Mouse (Mus musculus) naive thymus-derived CD4-positive, alpha-beta T cell, adult 2 months (primary cell): ENCODE measurements at regions not wholly inside any gene's neighbourhood (a gene's known extent, or its start where the extent isn't known, plus 50 kb on each side); places are given as distances from the start of the nearest gene placed in this dataset.
"Not testable (repeated sequence)": the region's sequence is repeated elsewhere in the genome, so short reads cannot be mapped to it uniquely, and the experiment has no call there.

Source experiments
- DNase-seq: peaks from one replicate; pipeline ENCODE4 v3.0.0-alpha.2; 2011; ENCODE audit warnings: low read depth

DNA sequence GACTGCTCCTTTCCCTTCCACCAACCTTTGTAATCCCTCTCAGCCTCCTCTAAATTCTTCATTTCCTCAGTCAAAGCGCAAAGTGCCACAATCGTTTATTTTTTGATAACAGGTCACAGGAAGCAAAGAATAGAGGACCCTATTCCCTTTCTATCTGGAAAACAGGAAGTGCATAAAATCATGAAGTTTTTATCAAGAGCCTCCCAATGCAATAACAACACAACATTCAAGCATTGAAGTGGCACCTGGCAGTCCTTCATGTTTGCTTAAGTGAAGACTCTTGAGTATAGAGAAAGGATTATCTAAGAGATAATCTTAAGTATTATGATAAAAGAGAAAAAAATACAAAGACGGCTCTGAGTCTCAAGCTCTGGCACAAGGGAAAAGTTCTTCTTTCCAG, 111.9 kb downstream of the Ibtk start:
- no peak for DNase-seq

DNA sequence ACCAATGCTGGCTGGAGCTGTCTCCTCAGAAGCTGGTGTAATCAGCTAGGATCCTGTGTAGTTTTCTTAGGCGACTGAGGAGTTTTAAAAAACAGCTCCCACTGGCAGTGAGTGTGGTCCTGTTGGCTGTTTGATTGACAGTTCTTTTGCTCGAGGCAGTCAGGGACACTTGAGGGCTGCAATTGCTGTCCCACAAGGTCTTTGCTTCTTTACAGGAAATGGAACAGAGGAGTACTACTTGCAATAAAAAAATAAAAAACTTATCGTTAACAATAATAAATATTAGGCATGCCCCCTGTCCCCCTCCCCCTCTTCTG, 113.0 kb downstream of the Ibtk start:
- no peak for DNase-seq

DNA sequence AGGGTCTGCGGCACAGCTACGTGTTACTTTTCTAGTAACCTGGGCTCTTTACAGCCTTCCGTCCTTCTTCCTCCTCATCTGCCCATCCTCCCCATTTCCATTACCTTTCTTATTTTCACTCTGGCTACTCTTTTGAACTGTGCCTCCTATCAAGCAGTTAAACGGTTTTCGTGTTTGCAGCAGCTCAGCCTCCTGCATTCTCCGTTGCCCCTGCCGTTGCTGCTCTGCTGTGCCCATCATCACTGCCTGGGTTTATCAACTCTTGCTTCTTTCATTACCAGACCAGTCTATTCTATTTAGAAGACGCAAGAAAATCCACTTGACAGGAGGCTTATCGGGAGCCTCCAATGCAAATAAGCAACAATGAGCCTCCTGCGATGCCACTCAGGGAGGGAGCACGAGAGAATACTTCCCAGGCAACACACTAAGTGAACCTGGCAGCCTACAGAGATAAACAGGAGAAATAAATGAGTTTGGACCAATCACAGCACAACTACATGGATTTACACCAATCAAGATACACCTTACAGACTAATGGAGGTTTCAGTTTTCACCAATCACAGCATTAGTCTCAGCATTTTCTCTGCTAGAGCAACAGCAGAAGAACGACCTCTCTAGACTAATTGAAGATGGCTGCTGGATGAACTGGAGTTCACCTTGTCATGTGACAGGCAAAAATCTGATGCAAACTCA, 113.5 kb downstream of the Ibtk start:
- DNase-seq = no peak

DNA sequence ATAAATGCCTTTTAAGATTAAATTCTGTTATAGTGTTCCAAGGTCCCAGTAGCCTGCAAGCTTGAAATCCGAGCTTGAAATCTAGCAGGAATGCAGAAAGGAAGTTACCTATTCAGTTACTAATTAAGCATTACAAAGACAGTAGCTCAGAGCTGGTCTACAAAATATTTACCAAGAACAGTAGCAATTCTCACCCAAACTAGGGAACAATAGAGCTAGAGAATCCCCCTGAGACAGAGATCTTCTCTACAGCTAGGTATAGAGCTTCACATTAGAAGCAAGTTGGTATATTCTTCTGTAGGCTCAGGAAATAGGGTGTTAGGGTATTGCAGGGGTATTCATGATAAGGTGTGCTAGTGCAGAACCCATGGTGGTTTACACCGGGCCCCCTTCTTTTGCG, 114.3 kb downstream of the Ibtk start:
- DNase-seq = not testable (repeated sequence)

DNA sequence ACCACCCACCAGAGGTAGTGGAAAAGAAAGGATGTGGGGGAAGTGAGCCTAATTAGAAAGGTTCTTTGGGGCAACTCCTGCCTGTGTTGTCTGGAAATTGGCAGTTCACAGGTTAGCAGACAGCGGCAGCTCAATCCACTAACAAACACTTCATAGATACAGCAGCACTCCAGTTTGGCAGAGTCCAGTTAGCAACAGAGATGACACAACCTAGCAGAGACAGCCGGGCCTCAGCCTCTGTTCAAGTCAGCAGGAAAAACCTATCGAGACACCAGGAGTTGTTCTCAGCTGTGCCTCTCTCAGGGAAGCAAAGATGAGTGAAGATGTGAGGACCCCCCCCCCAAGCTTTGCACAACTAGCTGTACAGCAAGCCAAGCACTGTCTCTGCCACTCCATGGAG, 131.2 kb downstream of the Ibtk start:
- DNase-seq = no peak

DNA sequence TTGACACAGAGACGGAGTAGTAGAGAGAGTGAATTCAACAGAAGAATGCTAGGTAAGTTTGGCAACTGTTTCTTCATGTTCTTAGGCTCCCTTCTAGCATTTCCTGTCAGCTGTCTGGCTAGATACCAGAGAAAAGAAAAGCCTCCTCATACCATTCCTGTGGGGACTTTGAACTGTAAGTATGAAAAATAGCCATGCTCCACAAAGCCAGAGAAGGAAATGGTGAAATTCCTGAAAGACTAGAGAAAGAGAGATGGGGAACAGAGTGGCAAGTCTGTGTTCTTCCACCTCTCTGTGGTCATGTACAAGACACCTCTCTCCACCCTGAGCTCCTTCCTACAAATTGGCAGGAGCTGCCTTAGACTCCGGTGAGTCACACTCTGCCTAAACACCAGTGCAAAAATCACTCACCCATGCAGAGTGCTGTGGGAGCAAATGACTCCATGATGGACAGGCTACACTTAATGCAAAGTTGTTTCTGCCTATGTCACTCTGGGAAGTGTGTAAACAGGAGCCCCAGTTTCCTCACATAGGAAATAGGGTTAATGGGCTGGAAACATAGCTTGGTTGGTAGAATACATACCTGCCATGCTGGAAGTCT, 131.9 kb downstream of the Ibtk start:
- DNase-seq = no peak

DNA sequence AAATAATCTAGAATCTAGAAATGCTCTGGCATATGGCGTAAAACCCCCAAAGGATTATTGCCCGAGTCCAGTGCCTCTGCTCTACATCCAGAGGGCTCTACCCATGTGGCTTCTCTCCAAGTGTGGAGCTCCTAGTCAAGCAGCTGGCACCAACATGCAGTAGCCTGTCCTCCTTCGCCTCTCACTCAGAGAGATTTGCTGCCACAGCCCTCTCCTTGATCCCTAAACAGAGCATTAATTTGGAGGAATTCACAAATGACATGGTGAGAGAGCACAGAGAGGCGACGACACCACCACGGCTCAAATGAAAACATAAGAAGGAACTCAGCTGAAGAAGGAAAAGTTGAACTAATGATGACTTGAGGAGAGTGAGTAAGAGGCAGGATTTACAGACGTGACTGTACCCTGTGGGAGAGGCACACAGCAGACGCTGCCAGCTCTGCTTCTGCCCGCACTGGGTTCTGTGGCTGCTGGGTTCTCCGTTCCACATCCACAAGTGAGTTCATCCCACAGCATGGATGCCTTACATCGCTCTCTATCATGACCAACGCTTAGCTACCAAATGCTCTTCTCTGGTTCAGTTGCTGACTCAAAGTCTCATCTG, 132.8 kb downstream of the Ibtk start:
- no peak for DNase-seq

DNA sequence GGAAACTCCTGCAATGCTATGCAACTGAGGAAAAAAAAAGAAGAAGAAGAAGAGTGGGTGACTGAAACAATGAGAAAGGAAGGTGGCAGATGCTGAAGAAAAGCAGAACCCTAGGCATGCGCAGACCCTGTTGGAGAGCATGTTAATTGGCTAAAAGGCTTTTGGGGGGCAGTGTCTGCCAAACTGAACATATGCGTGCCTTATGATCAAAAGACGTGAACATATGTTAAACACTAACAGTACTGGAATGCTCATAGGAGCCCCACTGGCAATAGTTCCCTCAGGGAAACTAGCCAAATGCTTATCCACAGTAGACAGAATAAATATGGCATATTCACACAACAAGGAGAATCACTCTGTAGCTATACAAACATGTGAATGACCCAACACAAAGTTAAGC, 140.0 kb downstream of the Ibtk start:
- no peak for DNase-seq

DNA sequence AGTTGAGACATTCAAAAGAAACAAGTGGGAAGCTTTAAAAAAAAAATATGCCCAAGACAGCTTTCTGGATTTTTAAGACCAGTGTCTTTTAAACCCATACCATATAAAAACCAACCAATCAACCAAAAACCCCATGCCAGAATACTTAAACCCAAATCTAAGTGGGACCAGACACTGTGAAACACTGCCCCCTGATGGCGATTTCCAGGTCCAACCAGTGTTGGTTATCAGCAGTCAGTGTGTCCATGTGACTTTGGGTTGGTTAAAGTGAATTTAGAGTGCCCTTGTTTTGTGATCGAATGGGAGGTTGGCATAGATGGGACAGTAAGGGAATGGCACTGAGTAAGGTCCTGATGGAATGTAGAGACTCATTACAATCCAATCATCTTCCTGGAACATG, 152.2 kb downstream of the Ibtk start:
- DNase-seq = peak; percentile 51

DNA sequence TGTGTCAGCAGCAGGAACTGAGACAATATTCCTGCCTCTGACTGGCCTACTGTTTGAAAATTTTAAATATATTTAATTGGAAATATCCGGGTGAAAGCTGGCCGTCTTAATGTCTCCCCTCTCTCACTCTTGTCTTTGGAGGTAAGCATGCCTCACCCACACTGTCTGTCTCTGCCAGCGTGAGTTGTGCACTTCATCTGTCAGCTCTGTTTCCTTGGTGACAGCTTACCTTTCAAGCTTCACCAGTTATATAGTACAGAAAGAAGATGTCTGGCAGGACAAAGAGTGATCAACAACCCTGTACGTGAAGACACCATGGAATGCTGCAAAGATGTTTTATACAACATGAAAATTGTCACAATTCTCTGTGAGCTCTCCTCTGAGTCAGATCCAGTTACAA, 155.3 kb downstream of the Ibtk start:
- no peak for DNase-seq

DNA sequence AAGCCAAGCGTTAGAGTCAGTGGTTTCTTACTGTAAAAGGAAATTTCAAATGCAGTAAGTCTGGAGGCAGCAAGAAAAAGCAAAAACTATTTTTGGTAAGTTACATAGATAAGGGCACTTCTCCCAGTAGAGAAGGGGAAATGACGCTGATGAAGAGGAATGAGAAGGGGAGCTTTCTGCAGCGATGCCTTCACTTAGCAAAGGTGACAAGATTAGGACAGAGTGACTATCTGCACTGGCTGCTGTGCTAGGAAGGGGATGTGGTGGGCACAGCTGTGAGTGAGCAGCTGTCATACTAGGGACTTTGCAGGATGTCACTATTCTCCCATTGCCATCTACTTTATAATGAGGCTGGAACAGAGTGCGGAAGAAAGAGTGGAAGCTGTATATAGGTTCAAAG, 156.5 kb downstream of the Ibtk start:
- no peak for DNase-seq

DNA sequence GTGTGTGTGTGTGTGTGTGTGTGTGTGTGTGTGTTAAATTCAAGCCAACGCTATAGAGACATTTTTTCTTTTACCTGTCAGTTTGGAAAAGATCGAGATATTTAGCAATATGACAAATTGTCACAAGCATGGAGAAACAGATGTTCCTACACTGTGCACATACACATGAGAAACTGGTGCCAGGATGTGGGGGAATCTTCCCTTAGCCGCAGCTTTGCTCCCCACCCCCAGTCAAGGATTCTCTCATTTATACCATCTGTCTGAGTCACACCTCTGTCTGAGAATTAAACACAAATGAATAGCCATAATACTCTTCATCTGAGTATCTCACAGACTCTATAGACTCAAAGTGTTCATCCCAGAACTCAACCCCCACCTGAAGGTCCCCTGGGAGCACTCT, 159.9 kb downstream of the Ibtk start:
- no peak for DNase-seq

DNA sequence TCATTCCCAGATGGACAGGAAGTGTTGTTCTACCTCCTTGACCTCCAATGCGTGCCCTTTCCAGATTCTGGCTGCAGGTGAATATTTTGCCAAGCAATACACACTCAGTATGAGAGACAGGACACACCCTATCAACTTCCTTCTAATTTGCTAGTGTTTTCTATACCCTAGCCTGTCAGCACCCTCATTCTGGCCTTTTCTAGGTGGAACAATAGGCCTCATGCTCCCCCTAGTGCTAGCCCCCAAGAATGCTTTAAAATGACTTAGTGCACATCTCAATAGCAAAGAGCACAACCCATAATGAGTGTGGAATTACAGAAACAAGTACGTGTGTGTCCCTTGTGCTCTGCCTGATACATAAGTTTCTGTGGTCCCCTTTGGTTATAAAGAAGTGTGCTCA, 161.1 kb downstream of the Ibtk start:
- DNase-seq = peak; percentile 47

DNA sequence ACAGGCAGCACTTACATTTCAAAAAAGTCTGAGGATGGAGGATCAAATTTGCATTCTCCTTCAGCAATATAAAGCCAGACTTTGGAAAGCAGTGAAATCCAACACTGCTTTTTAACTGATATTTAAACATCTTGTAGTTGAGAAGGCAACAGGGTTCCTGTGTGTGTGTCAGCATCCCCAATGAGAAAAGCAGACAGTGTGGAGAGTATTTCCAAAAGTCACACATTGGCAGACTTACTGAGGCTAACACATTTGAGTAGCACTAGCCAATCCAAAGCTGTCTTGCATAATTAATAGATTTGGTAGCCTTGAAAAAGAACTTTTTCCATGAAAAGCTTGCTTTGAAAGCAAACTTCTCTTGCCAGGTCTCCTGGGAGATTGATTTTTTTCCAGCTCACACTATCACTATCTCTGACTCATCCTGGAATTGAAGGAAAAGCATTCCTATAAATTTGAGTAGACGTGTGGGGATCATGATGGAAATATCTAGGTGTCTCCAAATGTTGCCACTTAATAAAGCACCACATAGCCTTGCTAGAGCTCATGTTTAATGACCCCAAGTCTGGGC, 168.0 kb downstream of the Ibtk start:
- DNase-seq = no peak

DNA sequence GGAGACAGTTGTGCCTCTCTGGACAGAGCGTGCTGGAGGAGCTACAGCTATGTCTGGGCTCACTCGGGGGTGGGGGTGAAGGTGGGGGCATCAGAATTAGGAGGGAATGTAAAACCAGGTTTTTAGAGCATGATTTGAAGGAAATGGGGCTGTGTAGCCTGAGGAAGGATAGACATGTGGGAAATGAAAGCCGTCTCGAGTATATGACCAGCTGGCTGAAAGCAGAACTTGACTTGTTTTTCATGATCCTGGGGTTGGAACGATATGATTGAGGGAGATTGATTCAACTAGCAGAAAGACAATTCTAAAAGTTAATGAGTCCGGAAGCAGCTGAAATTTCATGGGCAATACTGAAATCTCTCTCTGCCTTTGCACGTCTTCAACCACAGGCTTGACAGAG, 171.3 kb downstream of the Ibtk start:
- DNase-seq = no peak

DNA sequence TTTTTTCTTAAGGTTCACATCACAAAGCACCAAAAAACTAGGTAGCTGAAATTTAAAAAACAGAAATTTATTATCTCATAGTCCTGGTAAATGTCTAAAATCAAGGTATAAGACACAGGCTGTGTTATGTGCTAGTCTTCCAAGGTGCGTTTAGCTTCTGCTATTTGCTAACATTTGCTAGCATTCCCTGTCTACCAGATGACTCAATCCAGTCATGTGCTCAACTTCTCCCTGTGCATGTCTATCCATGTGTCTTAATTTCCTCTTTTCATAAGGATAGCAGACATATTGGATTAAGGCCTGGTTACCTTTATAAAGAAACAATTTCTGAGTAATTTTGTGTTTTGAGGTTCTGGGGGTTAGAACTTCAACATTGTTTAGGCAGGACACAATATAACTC, 171.8 kb downstream of the Ibtk start:
- no peak for DNase-seq

DNA sequence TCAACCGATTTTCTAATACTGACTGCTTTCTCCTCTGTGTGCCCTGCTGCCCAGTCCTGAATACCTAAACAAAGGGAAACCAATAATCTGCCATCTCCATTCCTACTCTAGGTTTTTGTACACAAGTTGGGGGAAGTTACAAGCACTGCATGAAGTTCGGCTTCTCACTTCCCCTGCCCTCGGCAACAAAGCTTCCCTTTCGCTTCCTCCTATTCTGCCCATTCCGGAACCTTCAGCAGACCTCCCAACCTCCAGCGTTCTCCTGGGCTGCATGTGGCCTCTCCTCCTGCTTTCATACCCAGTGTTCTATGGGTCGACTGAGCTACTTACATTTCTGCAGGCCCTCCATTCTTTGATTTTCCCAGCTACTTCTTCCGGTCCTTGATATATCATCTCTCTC, 180.3 kb downstream of the Ibtk start:
- DNase-seq = no peak

DNA sequence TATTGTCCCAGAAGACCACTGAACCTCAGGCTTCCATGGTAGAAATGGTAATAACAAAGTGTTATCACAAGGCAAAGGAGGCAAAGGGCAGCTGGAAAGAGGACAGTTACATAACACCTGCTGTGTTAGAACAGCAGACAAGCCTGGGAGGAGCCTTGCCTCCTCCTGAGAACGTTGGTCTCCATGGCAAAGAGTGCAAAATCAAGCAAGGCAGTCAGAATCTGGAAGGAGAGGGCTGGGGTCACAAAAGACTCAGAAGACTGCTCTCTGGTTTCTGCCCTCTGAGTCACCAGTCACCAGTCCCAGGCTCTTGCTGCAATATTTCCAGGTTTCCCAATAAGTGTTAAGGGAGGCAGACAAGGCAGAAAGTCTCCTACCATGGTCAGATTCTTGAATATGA, 197.3 kb downstream of the Ibtk start:
- no peak for DNase-seq

DNA sequence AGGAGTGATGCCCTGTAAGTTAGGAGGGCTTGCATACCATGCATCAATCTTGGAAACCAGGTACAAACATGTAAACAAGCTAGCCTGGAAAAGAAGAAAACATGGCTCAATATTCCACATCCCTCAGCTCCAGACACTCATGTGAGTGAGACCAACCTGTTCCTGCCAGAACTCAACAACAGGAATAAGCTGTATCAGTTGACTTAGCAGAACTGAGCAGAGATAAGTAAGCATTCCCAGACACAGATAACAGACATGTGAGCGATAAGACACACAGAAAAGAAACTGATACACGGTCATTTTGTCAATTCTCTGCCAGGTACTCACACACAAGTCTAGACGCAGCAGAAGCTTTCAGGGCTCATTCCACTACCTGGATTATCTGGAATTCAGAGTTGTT, 198.7 kb downstream of the Ibtk start:
- no peak for DNase-seq

DNA sequence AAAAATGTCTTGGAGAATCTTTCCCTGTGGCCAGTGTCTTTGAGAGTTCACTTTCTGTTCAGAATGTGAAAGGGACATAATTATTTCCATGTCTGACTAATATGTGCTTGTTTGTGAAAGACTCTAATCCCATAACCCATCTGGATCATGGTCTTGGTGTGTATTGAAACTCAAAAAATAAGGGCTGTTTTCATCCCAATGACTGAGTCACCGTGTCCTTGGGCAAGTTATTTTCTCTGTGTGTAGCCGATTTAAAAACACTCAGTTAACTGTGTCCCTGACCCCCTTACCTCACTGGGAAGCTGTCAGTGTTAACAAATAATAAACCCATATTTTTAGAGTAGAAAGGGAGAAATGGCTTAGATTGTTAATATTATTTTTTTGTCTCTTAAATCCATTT, 202.9 kb downstream of the Ibtk start:
- DNase-seq = no peak

DNA sequence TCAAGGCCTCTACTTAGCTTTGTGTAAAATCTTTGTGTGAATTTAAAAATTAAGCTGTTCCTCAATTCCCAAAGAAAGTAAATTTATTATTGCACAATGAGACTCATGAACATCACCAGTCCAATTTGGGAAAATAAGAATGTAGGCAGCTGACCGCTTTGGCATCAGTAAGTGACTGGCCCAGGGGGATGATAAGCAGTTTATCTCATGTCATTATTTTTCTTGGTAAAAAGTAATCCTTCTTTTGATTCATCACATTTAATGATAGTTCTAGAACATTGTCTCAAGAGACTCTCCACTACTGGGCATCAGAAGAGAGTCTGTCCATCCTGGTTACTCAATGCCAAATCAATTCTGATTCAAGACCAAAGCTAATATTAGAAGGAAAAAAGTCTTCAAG, 203.6 kb downstream of the Ibtk start:
- DNase-seq = no peak

DNA sequence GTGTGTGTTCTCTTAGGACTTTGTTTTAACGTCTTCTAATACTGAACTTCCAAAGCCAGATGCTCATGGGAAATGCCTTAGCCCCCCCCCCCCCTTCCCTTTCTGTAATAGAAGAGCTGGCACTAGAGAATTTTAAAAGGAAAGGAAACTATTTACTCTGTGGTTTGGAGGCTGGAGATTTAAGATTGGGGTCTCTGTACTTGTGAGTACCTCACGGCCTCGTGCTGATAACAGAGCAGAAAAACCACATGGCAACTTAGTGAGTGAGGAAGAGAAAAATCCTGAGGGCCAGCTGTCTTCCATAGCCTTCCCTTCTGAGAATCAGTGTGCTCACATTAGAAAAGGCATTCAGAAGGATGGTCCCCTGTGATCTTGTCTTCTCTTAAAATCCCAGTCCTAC, 210.6 kb downstream of the Ibtk start:
- no peak for DNase-seq

DNA sequence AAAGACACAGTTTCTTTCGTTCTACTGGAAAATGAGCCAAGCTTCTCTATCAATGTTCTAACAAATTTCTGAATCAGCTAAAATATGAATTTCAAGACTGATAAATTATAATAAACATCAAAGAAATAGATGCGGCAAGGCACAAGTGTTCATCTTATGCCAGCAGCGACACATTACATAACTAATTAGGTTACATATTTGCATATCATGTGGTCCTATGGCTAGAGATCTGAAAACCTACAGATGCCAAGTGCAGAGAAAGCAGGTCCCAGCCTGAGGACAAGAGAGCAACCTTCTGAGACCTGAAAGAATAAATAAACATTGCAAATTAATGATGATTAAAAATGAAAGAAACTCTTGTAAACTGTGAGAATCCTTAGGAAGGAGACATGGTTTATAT, 201.3 kb upstream of the Tent5a start:
- DNase-seq = no peak

DNA sequence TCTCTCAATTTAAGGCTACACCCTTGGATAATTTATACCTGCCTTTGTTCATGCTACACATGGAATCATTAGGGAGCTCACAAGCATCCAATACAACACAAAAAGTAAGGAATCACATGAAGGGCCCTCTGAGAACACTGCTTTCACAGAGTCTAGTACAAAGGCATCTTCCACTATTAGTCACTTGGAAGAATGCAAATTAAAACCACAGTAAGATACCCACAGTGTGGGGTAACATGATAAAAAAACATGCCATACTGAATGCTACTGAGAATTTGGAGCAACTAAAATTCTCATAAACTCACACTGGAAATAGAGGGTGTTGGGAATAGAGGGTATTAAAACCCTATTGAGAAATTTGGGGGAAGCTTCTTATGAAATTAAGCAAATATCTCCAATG, 197.6 kb upstream of the Tent5a start:
- no peak for DNase-seq
